Comparison of ENCODE assay signal across 17 mouse cellular contexts in the genomic region with DNA sequence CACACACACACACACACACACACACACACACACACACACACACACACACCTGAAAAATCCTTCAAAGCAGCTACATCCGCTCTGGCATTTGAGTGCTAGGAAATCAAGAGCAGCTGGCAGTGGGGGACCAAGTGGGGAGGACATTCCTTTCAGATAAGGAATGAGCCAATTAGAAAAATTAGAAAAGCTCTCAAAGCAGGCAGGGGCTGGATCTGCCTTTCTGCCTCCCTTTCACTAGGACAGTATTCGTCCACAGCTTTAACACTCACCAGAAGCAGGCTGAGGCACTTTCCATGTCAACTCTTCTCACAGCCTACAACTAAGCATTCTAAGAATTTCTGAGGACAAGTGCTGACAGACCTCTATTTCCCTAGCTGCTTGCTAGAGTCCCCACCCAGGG.
A peak's percentile ranks its signal among the peaks of the same experiment; 100 is the strongest.
DNase-seq lines count a peak whose midpoint lies in the region; ATAC-seq lines count a peak whose summit lies in the region.
"Had no signal": no experiment of that assay in that cellular context is flagged by ENCODE, and none has a peak within 500 bp of the region (broad histone marks: within the 10 kb centered on the region; RNA-seq: fewer than 3 reads in every experiment).

No protein-coding gene starts in this region.

- H3K9ac ChIP-seq in forebrain, embryonic 12.5 days = no peak overlapping the region
- H3K9ac ChIP-seq in forebrain, embryonic 13.5 days = no peak overlapping the region
- no peak overlapping the region for H3K9ac ChIP-seq in heart, embryonic 14.5 days (ENCODE audit: low read length)
- H3K9ac ChIP-seq in heart, embryonic 16.5 days (ENCODE audit: low read length) = no peak overlapping the region
- H3K9ac ChIP-seq: hindbrain, embryonic 15.5 days; liver, embryonic 12.5 days had no signal

- no peaks in the 10 kb centered on the region for H3K4me1 ChIP-seq in forebrain, embryonic 12.5 days
- no peaks in the 10 kb centered on the region for H3K4me1 ChIP-seq in forebrain, embryonic 13.5 days
- H3K4me1 ChIP-seq in heart, embryonic 14.5 days (ENCODE audit: control insufficient read depth in 2 of 2, insufficient read depth in 2 of 2, low read length in 2 of 2) = peaks cover 42 to 83% of the 10 kb centered on the region in 2 experiments
- peaks cover 63% of the 10 kb centered on the region for H3K4me1 ChIP-seq in heart, embryonic 16.5 days (ENCODE audit: control insufficient read depth, insufficient read depth, low read length)
- H3K4me1 ChIP-seq: hindbrain, embryonic 15.5 days had no signal

- no peaks in the 10 kb centered on the region for H3K27me3 ChIP-seq in forebrain, embryonic 12.5 days
- H3K27me3 ChIP-seq in forebrain, embryonic 13.5 days = no peaks in the 10 kb centered on the region
- H3K27me3 ChIP-seq in heart, embryonic 14.5 days (ENCODE audit: control insufficient read depth, insufficient read depth, low read length) = no peaks in the 10 kb centered on the region
- no peaks in the 10 kb centered on the region for H3K27me3 ChIP-seq in heart, embryonic 16.5 days (ENCODE audit: control insufficient read depth, insufficient read depth, low read length)
- H3K27me3 ChIP-seq: hindbrain, embryonic 15.5 days; liver, embryonic 12.5 days had no signal

- H3K9me3 ChIP-seq in forebrain, embryonic 12.5 days = no peaks in the 10 kb centered on the region
- H3K9me3 ChIP-seq in forebrain, embryonic 13.5 days (replicated peaks) = no peaks in the 10 kb centered on the region
- H3K9me3 ChIP-seq in heart, embryonic 14.5 days (ENCODE audit: control insufficient read depth, low read length) = no peaks in the 10 kb centered on the region
- no peaks in the 10 kb centered on the region for H3K9me3 ChIP-seq in heart, embryonic 16.5 days (replicated peaks; ENCODE audit: control insufficient read depth, low read length)
- H3K9me3 ChIP-seq: hindbrain, embryonic 15.5 days; liver, embryonic 12.5 days had no signal

- 59% methylated on average over 2 of the region's 2 CpGs for WGBS in forebrain, embryonic 12.5 days
- WGBS in forebrain, embryonic 13.5 days = 41% methylated on average over 2 of the region's 2 CpGs
- WGBS in heart, embryonic 14.5 days = 5% methylated on average over 2 of the region's 2 CpGs
- WGBS in heart, embryonic 16.5 days = 36% methylated on average over 2 of the region's 2 CpGs

- H3K36me3 ChIP-seq in forebrain, embryonic 12.5 days (replicated peaks) = no peaks in the 10 kb centered on the region
- H3K36me3 ChIP-seq in forebrain, embryonic 13.5 days (ENCODE audit: poor library complexity, severe bottlenecking) = no peaks in the 10 kb centered on the region
- H3K36me3 ChIP-seq in heart, embryonic 14.5 days (ENCODE audit: control insufficient read depth, insufficient read depth, low read length) = peaks cover 2% of the 10 kb centered on the region
- H3K36me3 ChIP-seq in heart, embryonic 16.5 days (ENCODE audit: control insufficient read depth, insufficient read depth) = no peaks in the 10 kb centered on the region
- H3K36me3 ChIP-seq: hindbrain, embryonic 15.5 days; liver, embryonic 12.5 days had no signal

- no peak overlapping the region for H3K4me2 ChIP-seq in forebrain, embryonic 12.5 days
- H3K4me2 ChIP-seq in forebrain, embryonic 13.5 days = no peak overlapping the region
- peak overlapping the region; percentile 23; the same call in 1 of the 2 replicates for H3K4me2 ChIP-seq in heart, embryonic 14.5 days (ENCODE audit: low read length)
- no peak overlapping the region for H3K4me2 ChIP-seq in heart, embryonic 16.5 days (ENCODE audit: low read depth, low read length)
- H3K4me2 ChIP-seq: hindbrain, embryonic 15.5 days; liver, embryonic 12.5 days had no signal

- 0 out of 2 replicates have a peak overlapping the region, but pooled peaks have one; percentile 25 for H3K27ac ChIP-seq in forebrain, embryonic 12.5 days
- no peak overlapping the region for H3K27ac ChIP-seq in forebrain, embryonic 13.5 days
- H3K27ac ChIP-seq in heart, embryonic 14.5 days (replicated peaks in 1 of 2; ENCODE audit: control insufficient read depth in 1 of 2, insufficient read depth in 1 of 2, low read depth in 2 of 2, low read length in 2 of 2) = peak overlapping the region; percentile 61 to 67
- H3K27ac ChIP-seq in heart, embryonic 16.5 days (ENCODE audit: low read length) = peak overlapping the region; percentile 10
- H3K27ac ChIP-seq: hindbrain, embryonic 15.5 days; liver, embryonic 12.5 days had no signal

- no peak for DNase-seq in heart, adult 8-10 months (ENCODE audit: low spot score)
- peak; percentile 55 for DNase-seq in lung, postnatal 36 days
- DNase-seq in spleen, postnatal 4 days (ENCODE audit: low spot score in 2 of 2) = no peak
- DNase-seq: cerebellum, adult 11 months; kidney, postnatal 36 days; spleen, adult 18-20 months; thymus, postnatal 14 days had no signal

- ATAC-seq in forebrain, embryonic 12.5 days (ENCODE audit: low FRiP score) = no peak
- ATAC-seq in forebrain, embryonic 13.5 days = no peak
- peak; percentile 42; the same call in 1 of the 2 replicates for ATAC-seq in heart, embryonic 14.5 days (ENCODE audit: insufficient number of reproducible peaks, insufficient read depth, low FRiP score, low read depth)
- ATAC-seq in heart, embryonic 16.5 days (replicated peaks; ENCODE audit: extremely low read depth, insufficient read depth, low FRiP score) = 0 out of 2 replicates have a peak, but pooled peaks have one; percentile 46
- no peak for ATAC-seq in cerebellum, adult (ENCODE audit: insufficient number of reproducible peaks, low FRiP score, low TSS enrichment)
- ATAC-seq: activated CD4-positive, CD25-positive, alpha-beta regulatory T cell, adult 4 months; intestine, postnatal 0 days; liver, embryonic 12.5 days; midbrain, embryonic 16.5 days had no signal

- no peak overlapping the region for H3K4me3 ChIP-seq in forebrain, embryonic 12.5 days (replicated peaks)
- H3K4me3 ChIP-seq in forebrain, embryonic 13.5 days = no peak overlapping the region
- no peak overlapping the region for H3K4me3 ChIP-seq in heart, embryonic 14.5 days (ENCODE audit: control insufficient read depth in 1 of 2, insufficient read depth in 1 of 2, low read depth in 1 of 2, low read length in 2 of 2)
- no peak overlapping the region for H3K4me3 ChIP-seq in heart, embryonic 16.5 days (ENCODE audit: low read length)
- H3K4me3 ChIP-seq: hindbrain, embryonic 15.5 days; liver, embryonic 12.5 days had no signal

Comparison
In these comparisons a context has a peak if more than half of its experiments do, and no peak if none do; other contexts are left out.
1. ATAC-seq: peak in heart, embryonic 14.5 days (single experiment) and heart, embryonic 16.5 days (single experiment); none in forebrain, embryonic 12.5 days (single experiment), forebrain, embryonic 13.5 days (single experiment) and cerebellum, adult (single experiment).